Mouse (Mus musculus) cerebellum, postnatal 14 days (tissue): ENCODE measurements around the gene Slc27a3.

ENCODE experiments used
- DNase-seq, 2 experiments: peaks; one replicate each; pipeline ENCODE4 v3.0.0; 2021; ENCODE audit warnings: mixed read lengths in 2 of 2

The Slc27a3 gene

GRCm38 (mm10) chr3:90335517-90335916 lies 54.2 kb downstream of the Slc27a3 start:
- DNase-seq = no peak
